Mouse (Mus musculus): Measurements from ENCODE around the gene Myo18a.

DNA sequence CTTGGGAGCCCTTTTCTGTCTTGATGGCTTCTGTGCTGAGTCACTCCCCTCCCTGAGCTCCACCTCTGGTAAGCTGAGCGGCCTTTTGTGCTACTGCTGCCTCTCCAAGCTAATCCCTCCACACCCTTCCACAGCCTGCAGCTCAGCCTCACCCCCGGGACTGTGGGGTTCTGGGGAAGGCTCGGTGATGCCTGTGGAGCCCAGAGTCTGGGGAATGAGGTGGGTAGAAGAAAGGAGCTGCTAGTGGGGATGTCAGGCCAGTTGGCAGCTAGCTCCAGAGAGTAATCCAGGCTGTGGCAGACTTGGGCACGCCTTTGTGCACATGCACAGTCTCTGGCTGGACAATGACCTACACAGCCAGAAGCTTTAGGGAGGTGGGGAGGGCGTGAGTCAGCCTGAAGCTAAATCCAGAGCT lies 45.0 kb downstream of the Myo18a start:
- TF ChIP-seq CTCF (IDR thresholded peaks at IDR 0.05; ENCODE audit: low read depth) (no peak), EP300 (IDR thresholded peaks at IDR 0.05; ENCODE audit: low read depth) (no peak)

Data from heart, postnatal 0 days (tissue).